Mouse (Mus musculus) liver, embryonic 14.5 days (tissue): ENCODE data around the gene Pkdcc. TPM values are rescaled to one million over a fixed set of nuclear protein-coding genes. Genes with fewer than 3 reads are reported as not detected.

Experiments
- ATAC-seq: fragments of 200-750 bp; cut with Nextera tagmentation; 2 replicates; pipeline ENCODE4 v1.8.0; 2017; ENCODE audit warnings: moderate number of reproducible peaks, mild to moderate bottlenecking, moderate library complexity; ENCODE audit not compliant: insufficient read depth
- DNase-seq, 3 experiments: peaks; one replicate each; pipeline ENCODE4 v3.0.0-alpha.2; 2012 to 2013; ENCODE audit warnings: low read depth in 3 of 3, low spot score in 3 of 3
- H3K27ac ChIP-seq: fragments of 300-500 bp; sonication (generic); 2 replicates; pipeline ENCODE4 v1.5.1; 2014; ENCODE audit warnings: moderate library complexity, mild to moderate bottlenecking, control low read depth, inconsistent platforms
- H3K27me3 ChIP-seq: fragments of 300-500 bp; sonication (generic); 2 replicates; pipeline ENCODE4 v1.6.1; 2014; ENCODE audit warnings: mild to moderate bottlenecking, low read length, moderate library complexity; ENCODE audit not compliant: control insufficient read depth, insufficient read depth
- H3K36me3 ChIP-seq: fragments of 300-500 bp; sonication (generic); replicated peaks from 2 replicates; pipeline ENCODE4 v1.6.1; 2014; ENCODE audit warnings: low read depth; ENCODE audit not compliant: control insufficient read depth, insufficient read depth
- H3K4me1 ChIP-seq, 2 experiments: fragments of 200-500 bp in 1 of 2; fragments of 300-500 bp in 1 of 2; sonication (generic) in 1 of 2; replicated peaks; 2 replicates each; pipeline ENCODE4 v1.6.1; 2012 to 2014; ENCODE audit warnings: antibody characterized with exemption in 1 of 2, inconsistent platforms in 1 of 2, low read length in 1 of 2; ENCODE audit not compliant: control insufficient read depth in 2 of 2, insufficient read depth in 2 of 2
- H3K4me2 ChIP-seq: fragments of 300-500 bp; sonication (generic); 2 replicates; pipeline ENCODE4 v1.6.1; 2014; ENCODE audit warnings: low read depth, mild to moderate bottlenecking, control low read depth, moderate library complexity
- H3K4me3 ChIP-seq, 2 experiments: fragments of 200-500 bp in 1 of 2; fragments of 300-500 bp in 1 of 2; sonication (generic) in 1 of 2; 2 replicates each; pipeline ENCODE4 v1.5.1; 2012 to 2014; ENCODE audit warnings: low read depth in 2 of 2, low read length in 2 of 2, mild to moderate bottlenecking in 2 of 2, control low read depth in 1 of 2, inconsistent platforms in 1 of 2, moderate library complexity in 1 of 2; ENCODE audit not compliant: insufficient read depth in 1 of 2
- H3K9ac ChIP-seq: fragments of 300-500 bp; sonication (generic); replicated peaks from 2 replicates; pipeline ENCODE4 v1.6.1; 2014; ENCODE audit warnings: mild to moderate bottlenecking, control low read depth, moderate library complexity
- H3K9me3 ChIP-seq: fragments of 300-500 bp; sonication (generic); 2 replicates; pipeline ENCODE4 v1.6.1; 2016; ENCODE audit warnings: low read length, mixed read lengths; ENCODE audit not compliant: control insufficient read depth
- CTCF ChIP-seq: IDR thresholded peaks from 2 replicates; pipeline ENCODE4 v1.5.1; 2016; ENCODE audit warnings: antibody characterized with exemption, low read depth, control low read depth
- EP300 ChIP-seq: IDR thresholded peaks from 2 replicates; pipeline ENCODE4 v1.6.1; 2016; ENCODE audit warnings: antibody characterized with exemption, low read depth
- WGBS: fragments of 180-500 bp; shearing (Covaris S2); extraction: QIAGEN DNeasy Blood & Tissue Kit; methylation state at CpG from one replicate; pipeline ENCODE4 v1.1.7; 2014; ENCODE audit not compliant: insufficient replicate concordance; 5-methylcytosine and 5-hydroxymethylcytosine counted together
- polyA plus RNA-seq, 2 experiments: library from polyadenylated mRNA; depleted of rRNA in 1 of 2; stranded (reverse) in 1 of 2; unstranded in 1 of 2; fragments of >200 nt; fragmentation: Nextera tagmentation in 1 of 2; extraction: Ambion mirVana in 1 of 2; gene quantifications; 2 replicates each; pipeline versions ENCODE4 v1.2.1 to v1.2.3; 2012 to 2014

The Pkdcc gene
- polyA plus RNA-seq, 2 experiments = 2.3 to 14.7 TPM

DNA sequence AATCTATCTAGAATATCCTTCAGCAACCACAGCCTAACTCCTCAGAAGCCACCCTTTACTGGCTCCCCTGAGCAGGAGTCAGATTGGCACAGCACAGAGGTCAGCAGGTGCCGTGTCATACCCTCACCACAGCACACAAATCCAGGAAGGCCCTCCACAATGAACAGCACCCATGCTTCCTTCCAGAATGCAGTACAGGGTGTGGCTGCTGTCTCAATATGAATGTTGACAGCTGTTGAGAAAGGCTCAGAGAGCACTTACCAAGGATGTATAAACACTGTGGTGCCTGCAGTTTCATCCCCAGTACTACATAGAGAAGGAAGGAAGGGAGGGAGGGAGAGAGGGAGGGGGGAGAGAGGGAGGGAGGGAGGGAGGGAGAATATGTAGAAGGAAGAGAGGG, 29.4 kb downstream of the Pkdcc start:
- ATAC-seq (no peak), DNase-seq (no peak)
- no peak overlapping the region for H3K4me3 ChIP-seq

DNA sequence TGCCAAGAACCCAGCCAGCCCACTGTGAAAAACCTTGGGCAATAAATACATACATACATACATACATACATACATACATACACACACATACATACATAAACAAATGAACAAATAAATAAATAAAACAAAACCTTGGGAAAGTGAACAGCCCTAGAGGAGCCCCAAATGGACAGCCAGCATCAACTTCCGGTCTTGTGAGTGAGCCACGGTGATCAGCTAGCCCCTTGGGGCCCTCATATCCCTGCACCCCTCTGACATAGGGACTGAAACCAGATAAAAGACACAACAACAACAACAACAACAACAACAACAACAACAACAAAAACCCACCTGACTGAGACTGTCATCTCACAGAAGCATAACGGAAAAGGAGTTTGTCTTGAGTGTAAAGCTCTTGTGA, 30.4 kb downstream of the Pkdcc start:
- no peak overlapping the region for H3K27ac ChIP-seq
- H3K27me3 ChIP-seq = no peaks in the 10 kb centered on the region
- no peak for ATAC-seq
- no peaks in the 10 kb centered on the region for H3K36me3 ChIP-seq
- no peak overlapping the region for H3K4me2 ChIP-seq
- no peak for TF ChIP-seq EP300
- TF ChIP-seq CTCF = no peak
- WGBS = 39% methylated on average over 3 of the region's 3 CpGs
- no peak overlapping the region for H3K4me3 ChIP-seq
- no peaks in the 10 kb centered on the region; a peak in 1 of 4 replicates for H3K4me1 ChIP-seq
- H3K9me3 ChIP-seq = no peaks in the 10 kb centered on the region
- H3K9ac ChIP-seq = no peak overlapping the region
- no peak for DNase-seq

More for the DNA sequence above, 29.4 kb downstream of the Pkdcc start:
- H3K9me3 ChIP-seq = no peaks in the 10 kb centered on the region
- H3K9ac ChIP-seq = no peak overlapping the region
- no peaks in the 10 kb centered on the region for H3K36me3 ChIP-seq
- H3K27me3 ChIP-seq = no peaks in the 10 kb centered on the region
- H3K4me1 ChIP-seq = no peaks in the 10 kb centered on the region; a peak in 1 of 4 replicates
- H3K4me2 ChIP-seq = no peak overlapping the region
- 19% methylated on average over 1 of the region's 1 CpGs for WGBS
- no peak for TF ChIP-seq CTCF
- no peak overlapping the region for H3K27ac ChIP-seq

DNA sequence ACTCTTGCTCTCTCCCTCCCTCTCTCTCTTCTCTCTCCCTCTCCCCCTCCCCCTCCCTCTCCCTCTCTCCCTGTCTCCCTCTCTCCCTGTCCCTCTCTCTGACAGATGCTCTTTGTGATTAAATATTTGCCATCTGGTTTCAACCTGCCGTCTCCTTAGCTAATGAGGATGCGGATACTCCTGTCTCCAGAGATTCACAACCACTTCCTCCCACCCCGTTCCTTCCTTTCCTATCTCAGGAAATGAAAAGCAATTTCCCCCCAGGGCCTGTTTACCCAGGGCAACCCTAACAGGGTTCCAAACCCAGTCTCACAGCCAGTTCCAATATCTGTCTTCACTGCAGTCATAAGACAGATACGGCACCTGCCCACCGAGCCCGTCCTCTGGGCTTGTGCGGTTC, 31.0 kb downstream of the Pkdcc start:
- Histone ChIP-seq H3K4me2 (no peak overlapping the region), H3K36me3 (no peaks in the 10 kb centered on the region), H3K9me3 (no peaks in the 10 kb centered on the region), H3K4me3 (no peak overlapping the region), H3K9ac (no peak overlapping the region), H3K4me1 (no peaks in the 10 kb centered on the region; a peak in 1 of 4 replicates), H3K27ac (no peak overlapping the region), H3K27me3 (no peaks in the 10 kb centered on the region)
- TF ChIP-seq CTCF = no peak
- TF ChIP-seq EP300 = no peak
- ATAC-seq (no peak), DNase-seq (no peak)
- 10% methylated on average over 7 of the region's 7 CpGs for WGBS

DNA sequence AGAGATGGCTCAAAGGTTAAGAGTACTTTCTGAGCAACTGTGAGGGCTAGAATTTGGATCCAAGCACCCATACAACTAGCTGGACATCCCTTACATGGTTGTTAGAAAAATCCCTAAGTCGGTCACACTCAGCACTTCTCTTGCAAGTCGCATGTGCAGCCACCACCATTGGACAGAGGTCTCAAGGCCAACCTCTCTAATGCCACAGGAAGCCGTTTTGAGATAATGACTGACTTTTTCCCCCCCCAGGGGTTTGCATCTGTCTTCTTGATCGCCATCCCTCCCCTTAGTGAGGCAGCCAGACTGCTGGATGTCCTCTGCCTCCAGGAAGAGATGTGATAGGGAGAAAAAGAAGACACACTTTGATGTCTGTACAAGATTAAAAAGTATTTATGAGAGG, 32.1 kb downstream of the Pkdcc start:
- no peak overlapping the region for H3K4me3 ChIP-seq
- DNase-seq (no peak), ATAC-seq (no peak)
- no peak overlapping the region for H3K27ac ChIP-seq
- TF ChIP-seq CTCF (no peak), EP300 (no peak)
- WGBS = 9% methylated on average over 4 of the region's 4 CpGs
- H3K27me3 ChIP-seq = no peaks in the 10 kb centered on the region
- no peak overlapping the region for H3K4me2 ChIP-seq
- H3K36me3 ChIP-seq = no peaks in the 10 kb centered on the region
- H3K9ac ChIP-seq = no peak overlapping the region
- no peaks in the 10 kb centered on the region; a peak in 1 of 4 replicates for H3K4me1 ChIP-seq
- H3K9me3 ChIP-seq = no peaks in the 10 kb centered on the region

DNA sequence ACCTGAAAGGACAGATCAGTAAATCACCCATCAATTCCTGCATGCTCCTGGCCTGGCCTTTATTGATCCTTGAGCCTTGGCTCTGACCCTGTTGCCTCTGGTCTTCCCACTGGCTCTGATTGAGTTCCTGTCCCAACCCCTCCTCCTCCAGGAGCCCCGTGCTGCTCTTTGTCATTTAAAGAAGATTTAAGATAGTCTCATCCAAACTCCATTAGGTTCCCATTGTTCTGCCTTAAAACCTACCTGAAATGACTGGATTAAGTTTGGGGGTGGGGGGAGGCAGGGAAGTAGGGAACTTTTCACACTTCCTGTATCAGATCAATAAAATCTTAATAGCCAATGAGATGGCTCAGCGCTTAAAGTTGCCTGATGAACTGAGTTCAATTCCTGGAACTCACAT, 33.4 kb downstream of the Pkdcc start:
- Histone ChIP-seq H3K4me2 (no peak overlapping the region), H3K9me3 (no peaks in the 10 kb centered on the region), H3K4me1 (no peaks in the 10 kb centered on the region; a peak in 1 of 4 replicates), H3K4me3 (no peak overlapping the region), H3K9ac (no peak overlapping the region), H3K36me3 (no peaks in the 10 kb centered on the region), H3K27ac (no peak overlapping the region), H3K27me3 (no peaks in the 10 kb centered on the region)
- DNase-seq = no peak
- WGBS = 24% methylated on average over 2 of the region's 2 CpGs
- no peak for ATAC-seq
- no peak for TF ChIP-seq EP300
- TF ChIP-seq CTCF = no peak
